Mouse (Mus musculus): ENCODE data around the gene Oaz3.

Oaz3 gene

DNA sequence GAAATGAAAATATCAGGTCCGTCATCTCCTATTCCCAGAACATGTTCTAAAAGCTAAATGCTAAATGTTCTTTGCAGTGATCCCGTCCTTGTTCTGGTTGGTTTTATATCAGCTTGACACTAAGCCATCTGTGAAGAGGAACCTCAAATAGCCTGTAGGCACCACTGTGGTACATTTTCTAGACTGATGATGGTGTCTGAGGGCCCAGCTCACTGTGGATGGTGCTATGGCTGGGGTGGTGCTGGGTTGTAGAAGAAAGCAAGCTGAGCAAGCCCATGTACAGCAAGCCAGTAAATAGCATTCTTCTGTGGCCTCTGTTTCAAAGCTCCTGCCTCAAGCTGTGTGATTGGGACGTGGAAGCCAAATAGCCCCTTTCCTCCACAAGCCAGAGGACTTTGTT lies 13.3 kb upstream of the Oaz3 start:
- DNase-seq (ENCODE audit: low read depth, low spot score) = no peak

- peak; percentile 73 for DNase-seq (ENCODE audit: low read depth, low spot score)
Observed at GRCm38 (mm10) chr3:94456529-94457000, 12.8 kb upstream of the Oaz3 start.

GRCm38 (mm10) chr3:94449377-94449776 lies 5.7 kb upstream of the Oaz3 start:
- no peak for DNase-seq (ENCODE audit: low read depth, low spot score)

DNA sequence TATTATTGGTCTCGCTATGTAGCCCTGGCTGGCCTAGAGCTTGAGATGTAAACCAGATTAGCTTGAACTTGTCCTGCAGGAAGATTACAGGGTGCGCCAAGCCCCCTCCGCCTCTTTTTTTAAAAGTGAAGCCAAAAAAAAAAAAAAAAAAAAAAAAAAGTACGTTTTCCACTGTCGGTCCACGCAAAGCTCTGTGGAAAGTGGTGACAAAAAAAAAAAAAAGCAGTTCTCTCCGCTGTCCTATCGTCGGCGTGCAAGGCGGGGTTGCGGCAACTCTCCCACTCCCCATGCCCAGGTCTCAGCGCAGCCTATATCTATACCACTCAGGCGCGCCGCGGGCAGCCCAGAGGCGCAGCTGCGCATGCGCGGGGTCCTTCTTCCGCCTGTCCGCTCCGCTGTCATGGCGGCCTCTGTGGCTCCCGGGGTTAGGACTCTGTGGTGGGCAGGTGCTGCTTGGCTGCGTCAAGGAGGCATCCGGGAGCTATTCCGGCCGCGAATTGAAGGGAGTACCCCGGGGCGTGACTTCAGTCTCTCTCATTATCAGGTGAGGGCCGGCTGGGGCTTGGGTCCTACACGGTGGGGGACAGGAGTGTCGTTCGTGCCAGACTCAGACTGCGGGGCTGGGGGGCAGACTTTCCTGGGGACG lies 641 bp downstream of the Oaz3 start, which contains the start of gene Mrpl9:
Gene Mrpl9, plus strand, starts transcription at position 368 of the 646 bp plus-strand sequence.
- peak; percentile 85 for DNase-seq (ENCODE audit: low read depth, low spot score)

DNA sequence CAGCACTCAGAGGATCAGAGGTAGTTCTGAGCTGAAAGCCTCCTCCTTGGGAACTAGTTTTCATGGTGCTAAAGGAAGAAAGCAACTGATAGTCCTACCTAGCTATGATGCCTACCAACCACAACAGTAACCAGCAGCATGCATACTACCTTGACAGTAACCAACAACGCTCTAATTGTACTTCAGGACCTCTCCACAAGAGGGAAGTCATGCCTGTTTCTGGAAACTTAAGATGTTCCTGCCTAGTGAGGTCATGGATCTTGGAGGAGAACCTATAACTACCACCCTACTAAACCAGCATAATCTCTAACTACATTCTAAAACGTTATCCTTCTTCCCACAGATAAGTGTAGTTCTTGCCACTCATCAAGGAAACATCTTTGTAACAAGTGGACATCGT lies 2.5 kb downstream of the Oaz3 start:
- no peak for DNase-seq (ENCODE audit: low read depth, low spot score)

GRCm38 (mm10) chr3:94436420-94436819 lies 7.3 kb downstream of the Oaz3 start:
- DNase-seq (ENCODE audit: low read depth, low spot score) = no peak

DNA sequence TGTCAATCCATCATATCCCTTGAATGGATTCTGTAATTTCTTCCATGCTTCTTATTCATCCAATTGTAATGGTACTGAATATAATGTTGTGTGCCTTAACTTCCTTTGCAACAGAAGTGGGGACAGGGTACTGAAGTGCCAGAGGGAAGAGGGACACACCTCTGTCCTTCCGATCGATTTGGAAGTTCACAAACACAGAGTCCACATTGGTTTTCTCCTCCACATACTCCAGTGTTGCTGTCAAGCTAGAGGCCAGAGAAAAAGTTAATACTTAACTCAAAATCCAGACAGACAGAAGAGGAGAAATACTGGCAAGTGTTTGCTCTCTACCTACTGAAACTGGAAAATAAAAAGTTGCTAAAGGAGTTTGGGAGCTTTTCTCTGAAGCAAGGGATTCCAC lies 9.4 kb downstream of the Oaz3 start:
- DNase-seq (ENCODE audit: low read depth, low spot score) = no peak

DNA sequence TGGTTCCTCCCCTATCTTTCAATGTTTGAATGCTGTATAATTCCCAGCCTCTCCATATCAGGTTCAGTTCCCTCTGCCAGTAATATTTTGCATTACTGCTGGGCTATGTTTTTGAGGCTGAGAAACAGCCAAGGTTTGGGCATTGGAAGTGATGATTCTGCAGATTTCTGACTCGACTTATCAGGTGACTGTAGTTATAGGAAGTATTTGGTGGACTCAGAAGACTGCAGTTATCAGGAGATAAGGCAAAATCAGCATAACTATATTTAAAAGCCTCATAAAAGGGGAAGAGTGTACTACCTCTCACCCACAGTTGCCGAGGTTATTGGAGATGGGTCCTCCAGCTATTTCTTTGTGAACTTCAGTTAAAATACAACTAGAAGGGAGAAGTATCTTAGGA lies 12.7 kb downstream of the Oaz3 start:
- no peak for DNase-seq (ENCODE audit: low read depth, low spot score)

DNA sequence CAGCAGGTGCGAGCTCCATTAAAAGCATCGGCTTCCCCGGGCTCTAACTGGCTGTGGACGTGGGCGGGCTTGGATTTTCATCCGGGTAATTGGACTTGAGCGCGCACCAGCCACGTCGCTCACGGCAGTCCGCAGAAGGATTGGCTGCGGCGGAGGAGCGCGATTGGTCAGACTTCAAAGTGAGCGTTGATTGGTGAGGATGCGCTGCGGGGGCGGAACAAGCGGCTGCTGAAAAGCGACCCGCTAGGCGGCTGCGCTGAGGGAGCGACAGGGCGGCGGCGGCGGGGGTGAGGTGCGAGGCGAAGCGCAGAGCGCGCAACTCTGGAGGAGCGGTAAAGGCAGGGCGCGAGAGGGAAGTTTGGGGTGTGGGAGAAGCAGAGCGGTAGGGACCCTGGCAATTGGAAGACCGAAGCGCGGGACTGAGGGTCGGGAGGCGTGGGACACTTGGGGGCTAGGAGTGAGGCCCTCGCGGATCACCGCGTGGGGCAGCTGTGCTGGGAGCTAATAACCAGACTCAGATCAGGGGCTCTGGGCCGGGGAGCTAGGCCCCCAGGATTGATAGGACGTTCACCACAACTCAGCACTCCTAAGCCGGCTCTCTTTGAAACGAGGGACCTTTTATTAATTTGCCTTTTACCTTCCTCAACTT lies 30.6 kb downstream of the Oaz3 start, which contains the start of gene Tdrkh:
Gene Tdrkh, plus strand, starts transcription at position 243 of the 649 bp plus-strand sequence.
- DNase-seq (ENCODE audit: low read depth, low spot score) = peak; percentile 92

DNA sequence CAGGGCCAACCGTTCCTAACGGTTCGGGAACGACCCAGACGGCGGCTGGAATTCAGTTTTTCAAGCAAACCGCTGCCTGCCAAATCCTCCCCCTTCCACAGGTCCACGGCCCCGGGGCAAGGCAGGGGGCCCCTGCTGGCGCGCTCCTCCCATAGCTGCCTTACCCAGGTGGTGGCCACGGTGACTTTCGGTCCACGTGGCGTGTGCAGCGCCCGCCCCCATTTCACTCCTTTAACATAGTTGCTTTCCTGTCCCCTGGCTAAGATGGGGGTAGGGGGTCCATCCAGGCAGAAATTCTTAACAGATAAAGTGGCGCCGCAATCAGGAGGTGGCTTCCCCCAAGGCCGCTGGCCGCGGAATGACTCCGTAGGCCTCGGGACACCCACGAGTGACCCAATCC lies 31.2 kb downstream of the Oaz3 start:
- no peak for DNase-seq (ENCODE audit: low read depth, low spot score)

GRCm38 (mm10) chr3:94405561-94405960 lies 38.2 kb downstream of the Oaz3 start:
- DNase-seq (ENCODE audit: low read depth, low spot score) = no peak

DNA sequence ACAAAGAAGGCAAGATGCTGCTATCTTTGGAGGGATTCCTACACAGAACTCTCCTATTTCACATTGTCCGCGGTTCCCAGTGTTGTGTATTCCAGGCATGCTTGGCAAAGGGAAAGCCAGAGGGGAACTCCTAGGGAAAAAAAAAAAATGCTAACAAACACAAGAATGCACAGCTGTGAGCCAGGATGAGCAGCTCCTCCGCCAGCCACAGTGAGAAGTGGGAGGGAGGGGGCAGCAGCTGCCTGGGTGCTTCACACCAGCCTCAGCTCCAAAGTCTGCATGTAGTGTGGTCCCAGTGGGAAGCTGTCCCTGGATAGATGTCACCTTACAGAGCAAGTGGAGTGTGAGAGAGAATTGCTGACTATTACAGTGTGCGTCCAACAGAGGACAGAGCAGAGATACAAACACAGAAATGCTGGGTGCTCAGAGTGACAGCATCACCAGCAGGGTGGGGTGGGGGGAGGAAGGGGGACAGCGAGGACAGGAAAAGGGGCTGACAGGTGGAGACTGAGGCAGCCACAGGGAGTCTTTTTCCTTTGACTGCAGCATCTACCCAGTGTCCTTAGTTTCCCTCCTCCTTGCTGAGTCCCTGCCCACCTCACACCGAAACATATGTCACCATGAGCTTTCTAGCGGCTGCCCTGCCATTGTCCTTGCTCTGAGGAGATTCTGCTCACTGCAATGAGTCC lies 39.2 kb downstream of the Oaz3 start:
- DNase-seq (ENCODE audit: low read depth, low spot score) = no peak

DNA sequence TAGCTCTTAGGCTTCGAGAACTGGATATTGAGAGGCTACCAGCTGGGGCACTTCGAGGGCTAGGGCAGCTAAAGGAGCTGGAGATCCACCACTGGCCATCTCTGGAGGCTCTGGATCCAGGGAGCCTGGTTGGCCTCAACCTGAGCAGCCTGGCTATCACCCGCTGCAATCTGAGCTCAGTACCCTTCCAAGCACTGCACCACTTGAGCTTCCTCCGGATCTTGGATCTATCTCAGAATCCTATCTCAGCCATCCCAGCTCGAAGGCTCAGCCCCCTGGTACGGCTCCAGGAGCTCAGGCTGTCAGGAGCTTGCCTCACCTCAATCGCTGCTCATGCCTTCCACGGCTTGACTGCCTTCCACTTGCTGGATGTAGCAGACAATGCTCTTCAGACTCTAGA lies 41.3 kb downstream of the Oaz3 start:
- DNase-seq (ENCODE audit: low read depth, low spot score) = no peak

- no peak for DNase-seq (ENCODE audit: low read depth, low spot score)
Observed at GRCm38 (mm10) chr3:94399663-94400310, 43.9 kb downstream of the Oaz3 start.

- no peak for DNase-seq (ENCODE audit: low read depth, low spot score)
Observed at GRCm38 (mm10) chr3:94398943-94399481, 44.7 kb downstream of the Oaz3 start.

- no peak for DNase-seq (ENCODE audit: low read depth, low spot score)
Observed at GRCm38 (mm10) chr3:94398217-94398616, 45.5 kb downstream of the Oaz3 start, which contains the start of gene Lingo4. Gene Lingo4, plus strand, starts transcription at chr3:94398517.

- no peak for DNase-seq (ENCODE audit: low read depth, low spot score)
Observed at GRCm38 (mm10) chr3:94396851-94397250, 46.9 kb downstream of the Oaz3 start.

- no peak for DNase-seq (ENCODE audit: low read depth, low spot score)
Observed at GRCm38 (mm10) chr3:94396336-94396735, 47.4 kb downstream of the Oaz3 start.

- DNase-seq (ENCODE audit: low read depth, low spot score) = no peak
Observed at GRCm38 (mm10) chr3:94393049-94393448, 50.7 kb downstream of the Oaz3 start.

- DNase-seq (ENCODE audit: low read depth, low spot score) = no peak
Observed at GRCm38 (mm10) chr3:94392128-94392527, 51.6 kb downstream of the Oaz3 start.

GRCm38 (mm10) chr3:94391001-94391400 lies 52.7 kb downstream of the Oaz3 start:
- DNase-seq (ENCODE audit: low read depth, low spot score) = no peak

- DNase-seq (ENCODE audit: low read depth, low spot score) = no peak
Observed at GRCm38 (mm10) chr3:94389420-94389819, 54.3 kb downstream of the Oaz3 start.

Measured in retina, adult 2 months (tissue).